Mouse (Mus musculus): ENCODE measurements around the gene Lrp2bp. TPM values are rescaled to one million over a fixed set of nuclear protein-coding genes. Genes with fewer than 3 reads are reported as not detected.

Lrp2bp gene
- 0.64 and 0.92 TPM in 2 replicates for polyA plus RNA-seq (2015; fragmentation: Nextera tagmentation; extraction: Ambion mirVana)

- no peaks in the 10 kb centered on the region for H3K27me3 ChIP-seq
- peak within 1 kb of the TSS; percentile 69 for H3K9ac ChIP-seq
- ATAC-seq (ENCODE audit: borderline replicate concordance, extremely low read depth, low FRiP score, low TSS enrichment), result peak; percentile 1; the same call in 1 of the 2 replicates
Measured at GRCm38 (mm10) chr8:45999138-45999783, at the start of gene Lrp2bp. TSS of gene Lrp2bp (plus strand) at chr8:45999303.

GRCm38 (mm10) chr8:45950622-45951021 lies 48.5 kb upstream of the Lrp2bp start:
- WGBS, result 67% methylated on average over 2 of the region's 2 CpGs
- Histone ChIP-seq H3K4me2 (no peak overlapping the region), H3K27me3 (no peaks in the 10 kb centered on the region), H3K27ac (no peak overlapping the region), H3K36me3 (no peaks in the 10 kb centered on the region), H3K4me3 (no peak overlapping the region), H3K4me1 (no peaks in the 10 kb centered on the region), H3K9ac (no peak overlapping the region), H3K9me3 (no peaks in the 10 kb centered on the region)
- ATAC-seq (ENCODE audit: borderline replicate concordance, extremely low read depth, low FRiP score, low TSS enrichment), result no peak

More at GRCm38 (mm10) chr8:45999138-45999783, at the start of gene Lrp2bp:
- peak within 1 kb of the TSS; percentile 78 for H3K4me2 ChIP-seq
- peaks cover 5% of the 10 kb centered on the region; the same call in 1 of the 2 replicates for H3K4me1 ChIP-seq
- peak within 1 kb of the TSS; percentile 54 for H3K4me3 ChIP-seq
- H3K9me3 ChIP-seq, result no peaks in the 10 kb centered on the region
- H3K36me3 ChIP-seq, result peaks cover 22% of the 10 kb centered on the region
- H3K27ac ChIP-seq, result peak within 1 kb of the TSS; percentile 98
- 2% methylated on average over 22 of the region's 22 CpGs for WGBS

GRCm38 (mm10) chr8:45970894-45971293 lies 28.2 kb upstream of the Lrp2bp start:
- H3K4me3 ChIP-seq, result no peak overlapping the region
- no peaks in the 10 kb centered on the region for H3K9me3 ChIP-seq
- no peaks in the 10 kb centered on the region for H3K36me3 ChIP-seq
- no peak overlapping the region for H3K27ac ChIP-seq
- H3K4me1 ChIP-seq, result peaks cover 6% of the 10 kb centered on the region; the same call in 1 of the 2 replicates
- ATAC-seq (ENCODE audit: borderline replicate concordance, extremely low read depth, low FRiP score, low TSS enrichment), result no peak
- no peak overlapping the region for H3K9ac ChIP-seq
- H3K27me3 ChIP-seq, result no peaks in the 10 kb centered on the region
- 96% methylated on average over 12 of the region's 12 CpGs for WGBS
- H3K4me2 ChIP-seq, result no peak overlapping the region

- H3K4me3 ChIP-seq, result no peak overlapping the region
- ATAC-seq (ENCODE audit: borderline replicate concordance, extremely low read depth, low FRiP score, low TSS enrichment), result no peak
- no peak overlapping the region; the same call in 1 of the 2 replicates for H3K27ac ChIP-seq
- H3K9ac ChIP-seq, result no peak overlapping the region
- peak overlapping the region; percentile 72 for H3K4me2 ChIP-seq
- no peaks in the 10 kb centered on the region for H3K27me3 ChIP-seq
- peaks cover 11% of the 10 kb centered on the region; the same call in 1 of the 2 replicates for H3K4me1 ChIP-seq
- H3K36me3 ChIP-seq, result peaks cover 6% of the 10 kb centered on the region
- H3K9me3 ChIP-seq, result no peaks in the 10 kb centered on the region
- 74% methylated on average over 8 of the region's 8 CpGs for WGBS
Measured at GRCm38 (mm10) chr8:45973988-45974505, 25.1 kb upstream of the Lrp2bp start.

- H3K9me3 ChIP-seq, result no peaks in the 10 kb centered on the region
- H3K27ac ChIP-seq, result peak within 1 kb of the TSS; percentile 89
- ATAC-seq (ENCODE audit: borderline replicate concordance, extremely low read depth, low FRiP score, low TSS enrichment), result peak; percentile 98
- H3K4me1 ChIP-seq, result peaks cover 11% of the 10 kb centered on the region; the same call in 1 of the 2 replicates
- H3K4me2 ChIP-seq, result peak within 1 kb of the TSS; percentile 72
- peak within 1 kb of the TSS; percentile 63 for H3K4me3 ChIP-seq
- peak within 1 kb of the TSS; percentile 56 for H3K9ac ChIP-seq
- under 1% methylated on average over 57 of the region's 57 CpGs for WGBS
- H3K27me3 ChIP-seq, result no peaks in the 10 kb centered on the region
- H3K36me3 ChIP-seq, result peaks cover 10% of the 10 kb centered on the region
Measured at GRCm38 (mm10) chr8:45975126-45975836, 23.8 kb upstream of the Lrp2bp start, which contains the start of the genes 1700029J07Rik and Ufsp2. TSS of gene 1700029J07Rik (minus strand) at chr8:45975252. TSS of gene Ufsp2 (plus strand) at chr8:45975528.

- Histone ChIP-seq H3K4me2 (peak overlapping the region; percentile 72), H3K36me3 (peaks cover 14% of the 10 kb centered on the region), H3K9me3 (no peaks in the 10 kb centered on the region), H3K27me3 (no peaks in the 10 kb centered on the region), H3K4me3 (peak overlapping the region; percentile 63), H3K9ac (peak overlapping the region; percentile 45), H3K4me1 (peaks cover 11% of the 10 kb centered on the region; the same call in 1 of the 2 replicates), H3K27ac (peak overlapping the region; percentile 37; the same call in 1 of the 2 replicates)
- WGBS, result 47% methylated on average over 11 of the region's 11 CpGs
- ATAC-seq (ENCODE audit: borderline replicate concordance, extremely low read depth, low FRiP score, low TSS enrichment), result no peak
Measured at GRCm38 (mm10) chr8:45975837-45976468, 23.1 kb upstream of the Lrp2bp start.

GRCm38 (mm10) chr8:45986665-45987064 lies 12.4 kb upstream of the Lrp2bp start:
- H3K27ac ChIP-seq, result no peak overlapping the region
- no peaks in the 10 kb centered on the region for H3K27me3 ChIP-seq
- no peak overlapping the region for H3K4me2 ChIP-seq
- peaks cover 52% of the 10 kb centered on the region for H3K36me3 ChIP-seq
- H3K9ac ChIP-seq, result no peak overlapping the region
- H3K4me3 ChIP-seq, result no peak overlapping the region
- WGBS, result 50% methylated on average over 3 of the region's 3 CpGs
- H3K9me3 ChIP-seq, result no peaks in the 10 kb centered on the region
- no peak for ATAC-seq (ENCODE audit: borderline replicate concordance, extremely low read depth, low FRiP score, low TSS enrichment)
- H3K4me1 ChIP-seq, result peaks cover 5% of the 10 kb centered on the region; the same call in 1 of the 2 replicates

GRCm38 (mm10) chr8:45988189-45988588 lies 10.9 kb upstream of the Lrp2bp start:
- Histone ChIP-seq H3K4me1 (peaks cover 5% of the 10 kb centered on the region; the same call in 1 of the 2 replicates), H3K9me3 (no peaks in the 10 kb centered on the region), H3K27me3 (no peaks in the 10 kb centered on the region), H3K4me2 (no peak overlapping the region), H3K27ac (no peak overlapping the region), H3K4me3 (no peak overlapping the region), H3K36me3 (peaks cover 41% of the 10 kb centered on the region), H3K9ac (no peak overlapping the region)
- no peak for ATAC-seq (ENCODE audit: borderline replicate concordance, extremely low read depth, low FRiP score, low TSS enrichment)
- WGBS, result 68% methylated on average over 2 of the region's 2 CpGs

- peaks cover 39% of the 10 kb centered on the region for H3K36me3 ChIP-seq
- no peaks in the 10 kb centered on the region for H3K9me3 ChIP-seq
- H3K27me3 ChIP-seq, result no peaks in the 10 kb centered on the region
- WGBS, result 84% methylated on average over 4 of the region's 4 CpGs
- no peak overlapping the region for H3K4me3 ChIP-seq
- no peak overlapping the region for H3K27ac ChIP-seq
- no peak overlapping the region for H3K9ac ChIP-seq
- no peak overlapping the region for H3K4me2 ChIP-seq
- H3K4me1 ChIP-seq, result peaks cover 5% of the 10 kb centered on the region; the same call in 1 of the 2 replicates
- no peak for ATAC-seq (ENCODE audit: borderline replicate concordance, extremely low read depth, low FRiP score, low TSS enrichment)
Measured at GRCm38 (mm10) chr8:45990631-45991310, 8.3 kb upstream of the Lrp2bp start.

GRCm38 (mm10) chr8:45994111-45994510 lies 5.0 kb upstream of the Lrp2bp start:
- Histone ChIP-seq H3K27me3 (no peaks in the 10 kb centered on the region), H3K9ac (no peak overlapping the region), H3K4me1 (peaks cover 2% of the 10 kb centered on the region; the same call in 1 of the 2 replicates), H3K9me3 (no peaks in the 10 kb centered on the region), H3K36me3 (peaks cover 47% of the 10 kb centered on the region), H3K4me3 (no peak overlapping the region), H3K4me2 (no peak overlapping the region), H3K27ac (no peak overlapping the region)
- ATAC-seq (ENCODE audit: borderline replicate concordance, extremely low read depth, low FRiP score, low TSS enrichment), result no peak
- WGBS, result 92% methylated on average over 2 of the region's 2 CpGs

- H3K27me3 ChIP-seq, result no peaks in the 10 kb centered on the region
- peaks cover 41% of the 10 kb centered on the region for H3K36me3 ChIP-seq
- peaks cover 5% of the 10 kb centered on the region; the same call in 1 of the 2 replicates for H3K4me1 ChIP-seq
- 77% methylated on average over 3 of the region's 3 CpGs for whole genome bisulfite sequencing
- H3K9me3 ChIP-seq, result no peaks in the 10 kb centered on the region
- H3K4me2 ChIP-seq, result no peak overlapping the region
- no peak for ATAC-seq (ENCODE audit: borderline replicate concordance, extremely low read depth, low FRiP score, low TSS enrichment)
- no peak overlapping the region for H3K9ac ChIP-seq
- no peak overlapping the region for H3K4me3 ChIP-seq
- H3K27ac ChIP-seq, result no peak overlapping the region
Measured at GRCm38 (mm10) chr8:45995576-45995975, 3.5 kb upstream of the Lrp2bp start.

Data from lung, embryonic 15.5 days (tissue).